Mouse (Mus musculus) activated CD4-positive, CD25-positive, alpha-beta regulatory T cell, adult 4 months (primary cell): Measurements from ENCODE around the gene Pde4d. TPM values are rescaled to one million over a fixed set of nuclear protein-coding genes. Genes with fewer than 3 reads are reported as not detected.

Experiments used
- ATAC-seq: one replicate; pipeline ENCODE4 v1.8.0; 2017
- polyA plus RNA-seq, 2 experiments: library from polyadenylated mRNA; unstranded; fragments of 100-300 nt; shearing (Covaris generic); gene quantifications; one replicate each; pipeline ENCODE4 v1.2.1; 2017

Pde4d gene
- polyA plus RNA-seq, 2 experiments from 2014 or later = 7.3 to 7.6 TPM

- no peak for ATAC-seq
These were observed 1227.3 kb downstream of the Pde4d start for GRCm38 (mm10) chr13:109677047-109677446.

GRCm38 (mm10) chr13:109677617-109678016, 1227.9 kb downstream of the Pde4d start:
- ATAC-seq = no peak

GRCm38 (mm10) chr13:109678991-109679390, 1229.2 kb downstream of the Pde4d start:
- no peak for ATAC-seq

GRCm38 (mm10) chr13:109680229-109680628, 1230.5 kb downstream of the Pde4d start:
- ATAC-seq = no peak

- no peak for ATAC-seq
These were observed 1232.0 kb downstream of the Pde4d start for GRCm38 (mm10) chr13:109681699-109682293.

- ATAC-seq = no peak
These were observed 1233.3 kb downstream of the Pde4d start for GRCm38 (mm10) chr13:109683001-109683400.

GRCm38 (mm10) chr13:109684985-109685295, 1235.2 kb downstream of the Pde4d start:
- ATAC-seq = no peak

GRCm38 (mm10) chr13:109685296-109686115, 1235.8 kb downstream of the Pde4d start:
- ATAC-seq = no peak

GRCm38 (mm10) chr13:109686116-109686876, 1236.5 kb downstream of the Pde4d start:
- ATAC-seq = no peak

GRCm38 (mm10) chr13:109686906-109687305, 1237.2 kb downstream of the Pde4d start:
- no peak for ATAC-seq

GRCm38 (mm10) chr13:109688195-109688594, 1238.4 kb downstream of the Pde4d start:
- no peak for ATAC-seq

- ATAC-seq = no peak
These were observed 1239.4 kb downstream of the Pde4d start for GRCm38 (mm10) chr13:109689176-109689575.

- no peak for ATAC-seq
These were observed 1240.8 kb downstream of the Pde4d start for GRCm38 (mm10) chr13:109690558-109690957.

- ATAC-seq = no peak
These were observed 1243.1 kb downstream of the Pde4d start for GRCm38 (mm10) chr13:109692851-109693250.

GRCm38 (mm10) chr13:109693769-109694168, 1244.0 kb downstream of the Pde4d start:
- ATAC-seq = no peak

GRCm38 (mm10) chr13:109694293-109694692, 1244.5 kb downstream of the Pde4d start:
- ATAC-seq = no peak

GRCm38 (mm10) chr13:109695098-109695497, 1245.3 kb downstream of the Pde4d start:
- no peak for ATAC-seq

GRCm38 (mm10) chr13:109706141-109706540, 1256.4 kb downstream of the Pde4d start:
- no peak for ATAC-seq

GRCm38 (mm10) chr13:109706579-109706978, 1256.8 kb downstream of the Pde4d start:
- ATAC-seq = no peak

GRCm38 (mm10) chr13:109707154-109707553, 1257.4 kb downstream of the Pde4d start:
- ATAC-seq = no peak

GRCm38 (mm10) chr13:109708326-109708725, 1258.6 kb downstream of the Pde4d start:
- ATAC-seq = no peak

- no peak for ATAC-seq
These were observed 1264.8 kb downstream of the Pde4d start for GRCm38 (mm10) chr13:109714581-109714980.

GRCm38 (mm10) chr13:109715321-109715720, 1265.6 kb downstream of the Pde4d start:
- no peak for ATAC-seq
